Mouse (Mus musculus) thymus, postnatal 14 days (tissue): ENCODE results near the gene Gm5485.

Source experiments
- DNase-seq: peaks from one replicate; pipeline ENCODE4 v3.0.0; 2021

Gm5485 gene

GRCm38 (mm10) chr16:48412246-48412645, at the start of gene Gm5485:
Gene Gm5485 (minus strand): TSS chr16:48412416.
- no peak for DNase-seq

GRCm38 (mm10) chr16:48453264-48453663, 41.0 kb upstream of the Gm5485 start:
- DNase-seq: no peak

GRCm38 (mm10) chr16:48446161-48446925, 34.1 kb upstream of the Gm5485 start:
- DNase-seq: no peak

GRCm38 (mm10) chr16:48444589-48444988, 32.4 kb upstream of the Gm5485 start:
- no peak for DNase-seq

- DNase-seq: no peak
Measured at GRCm38 (mm10) chr16:48437476-48437875, 25.3 kb upstream of the Gm5485 start.

GRCm38 (mm10) chr16:48435454-48435853, 23.2 kb upstream of the Gm5485 start:
- DNase-seq: no peak

GRCm38 (mm10) chr16:48431027-48431426, 18.8 kb upstream of the Gm5485 start, which contains the start of gene Morc1:
Gene Morc1 (plus strand): TSS chr16:48431237.
- peak; percentile 36 for DNase-seq

- no peak for DNase-seq
Measured at GRCm38 (mm10) chr16:48429427-48429826, 17.2 kb upstream of the Gm5485 start.

GRCm38 (mm10) chr16:48424069-48424468, 11.9 kb upstream of the Gm5485 start:
- DNase-seq: no peak

- no peak for DNase-seq
Measured at GRCm38 (mm10) chr16:48422501-48422900, 10.3 kb upstream of the Gm5485 start.

GRCm38 (mm10) chr16:48419035-48419434, 6.8 kb upstream of the Gm5485 start:
- no peak for DNase-seq

GRCm38 (mm10) chr16:48418557-48418956, 6.3 kb upstream of the Gm5485 start:
- no peak for DNase-seq

GRCm38 (mm10) chr16:48410125-48410524, 2.1 kb downstream of the Gm5485 start:
- DNase-seq: no peak

- no peak for DNase-seq
Measured at GRCm38 (mm10) chr16:48409580-48409979, 2.6 kb downstream of the Gm5485 start.

- DNase-seq: no peak
Measured at GRCm38 (mm10) chr16:48405674-48406403, 6.4 kb downstream of the Gm5485 start.

GRCm38 (mm10) chr16:48404009-48404408, 8.2 kb downstream of the Gm5485 start:
- DNase-seq: no peak

- DNase-seq: no peak
Measured at GRCm38 (mm10) chr16:48403423-48403822, 8.8 kb downstream of the Gm5485 start.

GRCm38 (mm10) chr16:48402963-48403362, 9.3 kb downstream of the Gm5485 start:
- no peak for DNase-seq

- DNase-seq: no peak
Measured at GRCm38 (mm10) chr16:48395278-48395677, 16.9 kb downstream of the Gm5485 start.

- DNase-seq: no peak
Measured at GRCm38 (mm10) chr16:48386982-48387381, 25.2 kb downstream of the Gm5485 start.

- no peak for DNase-seq
Measured at GRCm38 (mm10) chr16:48383582-48384257, 28.5 kb downstream of the Gm5485 start.

GRCm38 (mm10) chr16:48373711-48374485, 38.3 kb downstream of the Gm5485 start:
- DNase-seq: no peak

GRCm38 (mm10) chr16:48372461-48372860, 39.8 kb downstream of the Gm5485 start:
- DNase-seq: no peak
